Mouse (Mus musculus) CH12.LX (cell line): ENCODE data around the gene Hist1h4a. TPM values are rescaled to one million over a fixed set of nuclear protein-coding genes. Genes with fewer than 3 reads are reported as not detected.

Experiments used
- DNase-seq: peaks from one replicate; pipeline ENCODE4 v3.0.0-alpha.2; 2013; ENCODE audit errors: extremely low read depth
- H3K27ac ChIP-seq: 2 replicates; pipeline ENCODE4 v1.5.1; 2012; ENCODE audit warnings: low read depth, mild to moderate bottlenecking, control low read depth, moderate library complexity; ENCODE audit not compliant: insufficient read depth
- H3K27me3 ChIP-seq: replicated peaks from 2 replicates; pipeline ENCODE3; 2012; ENCODE audit warnings: inconsistent platforms
- H3K36me3 ChIP-seq, 2 experiments: replicated peaks in 1 of 2; 2 replicates each; pipeline versions ENCODE3 to v1.6.1; 2012; ENCODE audit warnings: inconsistent platforms in 1 of 2, low read length in 1 of 2, mild to moderate bottlenecking in 1 of 2, mixed read lengths in 1 of 2, moderate library complexity in 1 of 2; ENCODE audit not compliant: control insufficient read depth in 1 of 2, insufficient read depth in 1 of 2
- H3K4me1 ChIP-seq, 2 experiments: 2 replicates each; pipeline ENCODE4 v1.6.1; 2012; ENCODE audit warnings: inconsistent platforms in 1 of 2, moderate library complexity in 1 of 2; ENCODE audit not compliant: insufficient read depth in 2 of 2, control insufficient read depth in 1 of 2
- H3K4me2 ChIP-seq: 2 replicates; pipeline ENCODE4 v1.6.1; 2012; ENCODE audit warnings: low read depth, mild to moderate bottlenecking, control low read depth; ENCODE audit not compliant: poor library complexity, insufficient read depth, severe bottlenecking
- H3K4me3 ChIP-seq, 3 experiments: fragments of 150-350 bp in 1 of 3; sonication (generic) in 1 of 3; replicated peaks in 1 of 3; 2 replicates each; pipeline versions ENCODE3 to v1.5.1; 2011 to 2012; ENCODE audit warnings: low read depth in 2 of 3, low read length in 2 of 3, mild to moderate bottlenecking in 2 of 3, moderate library complexity in 2 of 3, control low read depth in 1 of 3, improper control_type of control experiment in 1 of 3, inconsistent platforms in 1 of 3, mixed read lengths in 1 of 3; ENCODE audit not compliant: poor library complexity in 1 of 3
- H3K79me2 ChIP-seq: replicated peaks from 2 replicates; pipeline ENCODE4 v1.6.1; 2012; ENCODE audit warnings: mild to moderate bottlenecking, moderate library complexity; ENCODE audit not compliant: control insufficient read depth, poor library complexity, insufficient read depth, severe bottlenecking; ENCODE audit errors: extremely low read depth
- H3K9ac ChIP-seq: 2 replicates; pipeline ENCODE4 v1.6.1; 2012; ENCODE audit warnings: low read depth, mild to moderate bottlenecking, control low read depth, moderate library complexity; ENCODE audit not compliant: insufficient read depth
- H3K9me3 ChIP-seq: replicated peaks from 2 replicates; pipeline ENCODE3; 2012; ENCODE audit warnings: low read length, inconsistent platforms, mixed read lengths
- BHLHE40 ChIP-seq: IDR thresholded peaks from 2 replicates; pipeline ENCODE4 v1.6.1; 2011; ENCODE audit warnings: mild to moderate bottlenecking, low read depth, low read length, improper control_type of control experiment
- CTCF ChIP-seq, 2 experiments: IDR thresholded peaks in 1 of 2; conservative IDR thresholded peaks in 1 of 2; 2 replicates each; pipeline ENCODE4 v1.5.1; 2011 to 2012; ENCODE audit warnings: low read depth in 2 of 2, low read length in 2 of 2, improper control_type of control experiment in 1 of 2, inconsistent platforms in 1 of 2, mild to moderate bottlenecking in 1 of 2, moderate library complexity in 1 of 2
- ELF1 ChIP-seq: IDR thresholded peaks from 2 replicates; pipeline ENCODE4 v1.6.1; 2014; ENCODE audit warnings: low read depth, mild to moderate bottlenecking, inconsistent platforms, low read length, improper control_type of control experiment
- EP300 ChIP-seq: IDR thresholded peaks from 2 replicates; pipeline ENCODE4 v1.6.1; 2011; ENCODE audit warnings: low read length, improper control_type of control experiment
- GABPA ChIP-seq: IDR thresholded peaks from 2 replicates; pipeline ENCODE4 v1.6.1; 2012; ENCODE audit warnings: low read depth, low read length, improper control_type of control experiment, inconsistent platforms; ENCODE audit not compliant: insufficient replicate concordance
- IRF4 ChIP-seq: IDR thresholded peaks from 2 replicates; pipeline ENCODE4 v1.6.1; 2014; ENCODE audit warnings: low read depth, mild to moderate bottlenecking, inconsistent platforms, low read length, improper control_type of control experiment
- JUND ChIP-seq: conservative IDR thresholded peaks from 2 replicates; pipeline ENCODE4 v1.6.1; 2011; ENCODE audit warnings: low read depth, low read length, improper control_type of control experiment
- KAT2A ChIP-seq: IDR thresholded peaks from 2 replicates; pipeline ENCODE4 v1.6.1; 2012; ENCODE audit warnings: low read length, improper control_type of control experiment, inconsistent platforms; ENCODE audit not compliant: insufficient replicate concordance
- MAFK ChIP-seq: IDR thresholded peaks from 2 replicates; pipeline ENCODE4 v1.6.1; 2011; ENCODE audit warnings: low read length, improper control_type of control experiment; ENCODE audit not compliant: insufficient replicate concordance
- POLR2AphosphoS2 ChIP-seq: IDR thresholded peaks from 2 replicates; pipeline ENCODE4 v1.6.1; 2011; ENCODE audit warnings: low read depth, low read length, improper control_type of control experiment
- RAD21 ChIP-seq: IDR thresholded peaks from 2 replicates; pipeline ENCODE4 v1.6.1; 2011; ENCODE audit warnings: low read depth, mild to moderate bottlenecking, low read length, improper control_type of control experiment, moderate library complexity
- RCOR1 ChIP-seq: conservative IDR thresholded peaks from 2 replicates; pipeline ENCODE4 v1.6.1; 2012; ENCODE audit warnings: low read depth, mild to moderate bottlenecking, inconsistent platforms, low read length, improper control_type of control experiment
- UBTF ChIP-seq: IDR thresholded peaks from 2 replicates; pipeline ENCODE4 v1.6.1; 2012; ENCODE audit warnings: low read depth, mild to moderate bottlenecking, inconsistent platforms, low read length, improper control_type of control experiment, moderate library complexity
- USF2 ChIP-seq: conservative IDR thresholded peaks from 2 replicates; pipeline ENCODE4 v1.6.1; 2011; ENCODE audit warnings: low read depth, low read length, improper control_type of control experiment
- ZC3H11A ChIP-seq: IDR thresholded peaks from 2 replicates; pipeline ENCODE4 v1.6.1; 2012; ENCODE audit warnings: low read depth, mild to moderate bottlenecking, inconsistent platforms, low read length, improper control_type of control experiment
- ZKSCAN1 ChIP-seq: IDR thresholded peaks from 2 replicates; pipeline ENCODE4 v1.6.1; 2012; ENCODE audit warnings: low read depth, inconsistent platforms, low read length, improper control_type of control experiment, borderline replicate concordance
- dilution Hi-C: fragments of 300-500 bp; cut with MboI; formaldehyde crosslinking; loops from 2 replicates; pipeline ENCODE4 v1.14.3; 2020; ENCODE audit warnings: low sequenced_read_pairs; ENCODE audit not compliant: extremely low pct_unique_long_range_greater_than_20kb, extremely low pct_ligation_motif_present
- in situ Hi-C: fragments of 300-500 bp; cut with MboI; formaldehyde crosslinking; loops from 3 replicates; pipeline ENCODE4 v1.14.3; 2019; ENCODE audit warnings: low sequenced_read_pairs, low pct_ligation_motif_present, low pct_unique_long_range_greater_than_20kb, mixed read lengths
- polyA plus RNA-seq: library from polyadenylated mRNA; unstranded; fragments of >175 nt; gene quantifications from 2 replicates; pipeline ENCODE4 v1.2.1, GENCODE M21; 2012; ENCODE audit warnings: low read depth; ENCODE audit not compliant: insufficient read length
- total RNA-seq, 2 experiments: library from RNA; depleted of rRNA; stranded (reverse); fragments of 300-350 nt in 1 of 2; fragments of >200 nt in 1 of 2; gene quantifications; 2 replicates each; pipeline ENCODE4 v1.2.3; 2012 to 2014

Gene Hist1h4a
- total and polyA plus RNA-seq, 3 experiments = 4.4 to 1,215 (median 18.4) TPM

DNA sequence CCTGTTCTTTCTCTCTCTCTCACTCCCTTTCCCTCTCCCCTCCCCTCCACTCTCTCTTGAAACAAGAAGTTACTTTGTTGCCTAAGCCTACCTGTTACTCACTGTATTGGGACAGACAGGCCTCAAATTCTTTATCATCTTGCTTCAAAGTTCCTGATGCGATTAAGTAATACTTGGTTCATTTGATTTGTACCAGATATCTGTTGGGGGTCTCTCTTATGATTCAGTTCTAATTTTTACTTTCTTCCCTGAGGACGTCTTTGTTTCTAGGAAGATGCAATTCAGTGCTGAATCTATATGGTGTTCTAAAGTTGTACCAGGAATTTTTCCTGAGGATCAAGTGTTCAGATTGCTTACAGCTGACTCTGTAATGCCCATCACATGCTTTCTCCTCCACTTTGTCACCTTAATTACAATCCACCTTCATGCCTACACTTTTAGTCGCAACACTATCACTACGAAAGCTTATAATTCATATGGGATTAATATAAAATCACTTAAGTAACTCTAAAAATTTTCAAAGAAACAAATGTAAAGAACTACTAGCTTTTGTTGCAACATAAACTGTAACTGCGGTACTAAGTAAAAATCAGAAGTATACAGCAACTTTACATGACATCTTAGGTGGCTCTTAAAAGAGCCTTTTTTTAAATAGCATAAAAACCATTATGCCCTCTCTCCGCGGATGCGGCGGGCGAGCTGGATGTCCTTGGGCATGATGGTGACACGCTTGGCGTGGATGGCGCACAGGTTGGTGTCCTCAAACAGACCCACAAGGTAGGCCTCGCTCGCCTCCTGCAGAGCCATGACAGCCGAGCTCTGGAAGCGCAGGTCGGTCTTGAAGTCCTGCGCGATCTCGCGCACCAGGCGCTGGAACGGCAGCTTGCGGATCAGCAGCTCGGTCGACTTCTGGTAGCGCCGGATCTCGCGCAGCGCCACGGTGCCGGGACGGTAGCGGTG, 16.3 kb downstream of the Hist1h4a start (continued):
- TF ChIP-seq ZKSCAN1 (no peak), JUND (no peak), RCOR1 (peak; percentile 97), UBTF (0 out of 2 replicates have a peak, but pooled peaks have one; percentile 94), ZC3H11A (no peak), KAT2A (0 out of 2 replicates have a peak, but pooled peaks have one; percentile 44), GABPA (no peak), CTCF (conservative IDR thresholded peaks at IDR 0.05 in 1 of 2, IDR thresholded peaks at IDR 0.05 in 1 of 2; ENCODE audit: low read depth in 2 of 2, low read length in 2 of 2) (no peak), BHLHE40 (no peak), ELF1 (no peak), RAD21 (no peak), IRF4 (no peak), MAFK (peak; percentile 41; the same call in 1 of the 2 replicates), USF2 (peak; percentile 12; the same call in 1 of the 2 replicates)
- TF ChIP-seq, all 38 proteins: peak for 21

DNA sequence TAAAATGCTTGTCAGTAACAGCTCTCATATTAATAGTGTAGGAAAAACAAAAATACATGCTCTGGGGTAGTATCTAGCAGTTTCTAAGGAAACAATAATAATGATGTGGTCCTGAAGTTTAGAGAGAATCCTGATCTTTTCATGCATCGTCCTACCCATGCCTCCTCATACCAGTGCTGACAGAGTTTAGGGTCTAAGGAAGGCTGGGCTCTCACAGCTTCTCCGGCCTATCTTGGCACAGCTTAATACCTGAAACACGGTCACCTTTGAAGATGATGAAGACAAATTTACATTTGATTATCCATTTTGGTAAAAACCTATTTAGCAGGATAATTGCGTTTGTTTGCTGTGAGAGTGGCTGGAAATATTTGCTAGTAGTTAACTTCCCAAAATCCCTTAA, 17.1 kb downstream of the Hist1h4a start:
- dilution Hi-C loops = loop anchor here (10.0 kb wide), 1 partner anchor 49 kb away; the partner anchor contains the start of genes Hist1h1t and Hist1h4c
- no peaks in the 10 kb centered on the region for H3K36me3 ChIP-seq
- in situ Hi-C loops = no loop called here
- no peaks in the 10 kb centered on the region for H3K9me3 ChIP-seq
- TF ChIP-seq JUND (0 out of 2 replicates have a peak, but pooled peaks have one; percentile 7), EP300 (no peak), POLR2AphosphoS2 (no peak)
- peaks cover 3 to 33% of the 10 kb centered on the region in 2 experiments; a peak in 3 of 4 replicates for H3K4me1 ChIP-seq
- DNase-seq = peak; percentile 46
- peak overlapping the region; percentile 21; the same call in 1 of the 2 replicates for H3K4me2 ChIP-seq
- H3K4me3 ChIP-seq = no peak overlapping the region
- H3K79me2 ChIP-seq = no peaks in the 10 kb centered on the region
- peak overlapping the region; percentile 62 for H3K27ac ChIP-seq
- no peaks in the 10 kb centered on the region for H3K27me3 ChIP-seq
- peak overlapping the region; percentile 74; the same call in 1 of the 2 replicates for H3K9ac ChIP-seq
